Comparison of ENCODE assay signal across 8 mouse cellular contexts in genomic region chr5:30909300-30909659, GRCm38 (mm10). TPM values are rescaled to one million over a fixed set of nuclear protein-coding genes. Genes with fewer than 3 reads are reported as not detected.
DNase-seq lines count a peak whose midpoint lies in the region; ATAC-seq lines count a peak whose summit lies in the region.

No protein-coding gene starts in this region.

- H3K27ac ChIP-seq in hindbrain, embryonic 12.5 days = peak overlapping the region; percentile 88
- no peak overlapping the region for H3K27ac ChIP-seq in hindbrain, embryonic 13.5 days
- peak overlapping the region; percentile 98 for H3K27ac ChIP-seq in kidney, embryonic 16.5 days (ENCODE audit: low read length)
- H3K27ac ChIP-seq in neural tube, embryonic 15.5 days (replicated peaks) = peak overlapping the region; percentile 91

- H3K4me1 ChIP-seq in hindbrain, embryonic 12.5 days = peaks cover 54% of the 10 kb centered on the region
- H3K4me1 ChIP-seq in hindbrain, embryonic 13.5 days (replicated peaks) = peaks cover 66% of the 10 kb centered on the region
- H3K4me1 ChIP-seq in kidney, embryonic 16.5 days (ENCODE audit: insufficient read depth, low read length) = peaks cover 72% of the 10 kb centered on the region
- H3K4me1 ChIP-seq in neural tube, embryonic 15.5 days = peaks cover 48% of the 10 kb centered on the region

- WGBS in hindbrain, embryonic 12.5 days = 60% methylated on average over 7 of the region's 7 CpGs
- 58% methylated on average over 7 of the region's 7 CpGs for WGBS in hindbrain, embryonic 13.5 days
- WGBS in kidney, embryonic 16.5 days = 13% methylated on average over 7 of the region's 7 CpGs
- WGBS in neural tube, embryonic 15.5 days = 48% methylated on average over 7 of the region's 7 CpGs

- peak; percentile 75 for DNase-seq in heart, adult 9 months (ENCODE audit: low spot score in 2 of 2)
- DNase-seq in urinary bladder, postnatal 25 days (ENCODE audit: low spot score) = no peak
- DNase-seq in ovary, postnatal 14 days (ENCODE audit: low spot score) = no peak
- DNase-seq in ovary, postnatal 10 days (ENCODE audit: low spot score) = no peak

- H3K36me3 ChIP-seq in hindbrain, embryonic 12.5 days = peaks cover 20% of the 10 kb centered on the region
- peaks cover 19% of the 10 kb centered on the region for H3K36me3 ChIP-seq in hindbrain, embryonic 13.5 days
- H3K36me3 ChIP-seq in kidney, embryonic 16.5 days (ENCODE audit: insufficient read depth, low read length) = peaks cover 15% of the 10 kb centered on the region
- H3K36me3 ChIP-seq in neural tube, embryonic 15.5 days = peaks cover 11% of the 10 kb centered on the region

- H3K9ac ChIP-seq in hindbrain, embryonic 12.5 days = no peak overlapping the region
- no peak overlapping the region for H3K9ac ChIP-seq in hindbrain, embryonic 13.5 days
- peak overlapping the region; percentile 84 for H3K9ac ChIP-seq in kidney, embryonic 16.5 days (replicated peaks; ENCODE audit: low read length)
- no peak overlapping the region for H3K9ac ChIP-seq in neural tube, embryonic 15.5 days (replicated peaks)

- ATAC-seq in hindbrain, embryonic 12.5 days (ENCODE audit: low FRiP score) = no peak
- no peak for ATAC-seq in hindbrain, embryonic 13.5 days (ENCODE audit: low FRiP score)
- no peak for ATAC-seq in kidney, embryonic 16.5 days (ENCODE audit: low FRiP score, low TSS enrichment)
- no peak for ATAC-seq in neural tube, embryonic 15.5 days (ENCODE audit: low FRiP score)

- H3K9me3 ChIP-seq in hindbrain, embryonic 12.5 days (replicated peaks) = no peaks in the 10 kb centered on the region
- no peaks in the 10 kb centered on the region for H3K9me3 ChIP-seq in hindbrain, embryonic 13.5 days
- no peaks in the 10 kb centered on the region for H3K9me3 ChIP-seq in kidney, embryonic 16.5 days (ENCODE audit: low read length)
- no peaks in the 10 kb centered on the region for H3K9me3 ChIP-seq in neural tube, embryonic 15.5 days (replicated peaks)

- no peak overlapping the region for H3K4me3 ChIP-seq in hindbrain, embryonic 12.5 days
- no peak overlapping the region for H3K4me3 ChIP-seq in hindbrain, embryonic 13.5 days
- H3K4me3 ChIP-seq in kidney, embryonic 16.5 days (ENCODE audit: low read length) = no peak overlapping the region
- H3K4me3 ChIP-seq in neural tube, embryonic 15.5 days (replicated peaks) = no peak overlapping the region

- H3K4me2 ChIP-seq in hindbrain, embryonic 12.5 days (replicated peaks) = no peak overlapping the region; the same call in 1 of the 2 replicates
- H3K4me2 ChIP-seq in hindbrain, embryonic 13.5 days = no peak overlapping the region
- H3K4me2 ChIP-seq in kidney, embryonic 16.5 days (replicated peaks; ENCODE audit: low read depth, low read length) = peak overlapping the region; percentile 97
- H3K4me2 ChIP-seq in neural tube, embryonic 15.5 days = no peak overlapping the region

- no peaks in the 10 kb centered on the region for H3K27me3 ChIP-seq in hindbrain, embryonic 12.5 days
- peaks cover 3% of the 10 kb centered on the region; the same call in 1 of the 2 replicates for H3K27me3 ChIP-seq in hindbrain, embryonic 13.5 days
- no peaks in the 10 kb centered on the region for H3K27me3 ChIP-seq in kidney, embryonic 16.5 days (ENCODE audit: insufficient read depth, low read length)
- H3K27me3 ChIP-seq in neural tube, embryonic 15.5 days (replicated peaks) = no peaks in the 10 kb centered on the region

RNA-seq across cellular contexts. Expression of gene Ost4, which starts 1.7 kb away (rescaled TPM):
- polyA plus RNA-seq in hindbrain, embryonic 12.5 days (2016; fragmentation: Nextera tagmentation; extraction: Ambion mirVana) = 256 and 303 TPM in 2 replicates
- 272 and 289 TPM in 2 replicates for polyA plus RNA-seq in hindbrain, embryonic 13.5 days (2015; fragmentation: Nextera tagmentation; extraction: Ambion mirVana)
- 457 and 467 TPM in 2 replicates for polyA plus RNA-seq in kidney, embryonic 16.5 days (2015; fragmentation: Nextera tagmentation; extraction: Ambion mirVana)
- polyA plus RNA-seq in neural tube, embryonic 15.5 days (2015; fragmentation: Nextera tagmentation; extraction: Ambion mirVana) = 244 and 282 TPM in 2 replicates

RNA-seq across cellular contexts. Expression of gene Emilin1, which starts 3.9 kb away (rescaled TPM):
- 121 and 122 TPM in 2 replicates for polyA plus RNA-seq in hindbrain, embryonic 12.5 days (2016; fragmentation: Nextera tagmentation; extraction: Ambion mirVana)
- polyA plus RNA-seq in hindbrain, embryonic 13.5 days (2015; fragmentation: Nextera tagmentation; extraction: Ambion mirVana) = 23.6 and 30.2 TPM in 2 replicates
- polyA plus RNA-seq in kidney, embryonic 16.5 days (2015; fragmentation: Nextera tagmentation; extraction: Ambion mirVana) = 335 and 366 TPM in 2 replicates
- polyA plus RNA-seq in neural tube, embryonic 15.5 days (2015; fragmentation: Nextera tagmentation; extraction: Ambion mirVana) = 24.5 and 52.1 TPM in 2 replicates

RNA-seq across cellular contexts. Expression of gene Khk, which starts 12.0 kb away (rescaled TPM):
- 5.6 and 7.1 TPM in 2 replicates for polyA plus RNA-seq in hindbrain, embryonic 12.5 days (2016; fragmentation: Nextera tagmentation; extraction: Ambion mirVana)
- 8.7 and 9.1 TPM in 2 replicates for polyA plus RNA-seq in hindbrain, embryonic 13.5 days (2015; fragmentation: Nextera tagmentation; extraction: Ambion mirVana)
- 38.8 and 41.4 TPM in 2 replicates for polyA plus RNA-seq in kidney, embryonic 16.5 days (2015; fragmentation: Nextera tagmentation; extraction: Ambion mirVana)
- 12.7 and 17.0 TPM in 2 replicates for polyA plus RNA-seq in neural tube, embryonic 15.5 days (2015; fragmentation: Nextera tagmentation; extraction: Ambion mirVana)

RNA-seq across cellular contexts. Expression of gene Agbl5, which starts 20.8 kb away (rescaled TPM):
- polyA plus RNA-seq in hindbrain, embryonic 12.5 days (2016; fragmentation: Nextera tagmentation; extraction: Ambion mirVana) = 32.4 and 36.9 TPM in 2 replicates
- polyA plus RNA-seq in hindbrain, embryonic 13.5 days (2015; fragmentation: Nextera tagmentation; extraction: Ambion mirVana) = 23.6 and 24.8 TPM in 2 replicates
- 23.9 and 27.1 TPM in 2 replicates for polyA plus RNA-seq in kidney, embryonic 16.5 days (2015; fragmentation: Nextera tagmentation; extraction: Ambion mirVana)
- 18.9 and 21.1 TPM in 2 replicates for polyA plus RNA-seq in neural tube, embryonic 15.5 days (2015; fragmentation: Nextera tagmentation; extraction: Ambion mirVana)

RNA-seq across cellular contexts. Expression of gene Cgref1, which starts 36.1 kb away (rescaled TPM):
- 12.4 and 14.2 TPM in 2 replicates for polyA plus RNA-seq in hindbrain, embryonic 12.5 days (2016; fragmentation: Nextera tagmentation; extraction: Ambion mirVana)
- 30.3 and 34.1 TPM in 2 replicates for polyA plus RNA-seq in hindbrain, embryonic 13.5 days (2015; fragmentation: Nextera tagmentation; extraction: Ambion mirVana)
- polyA plus RNA-seq in kidney, embryonic 16.5 days (2015; fragmentation: Nextera tagmentation; extraction: Ambion mirVana) = 17.9 and 20.3 TPM in 2 replicates
- 68.9 and 80.2 TPM in 2 replicates for polyA plus RNA-seq in neural tube, embryonic 15.5 days (2015; fragmentation: Nextera tagmentation; extraction: Ambion mirVana)

Comparison
In these comparisons a context has a peak if more than half of its experiments do, and no peak if none do; other contexts are left out.
1. DNase-seq: peak in heart, adult 9 months (2 of 2); none in urinary bladder, postnatal 25 days (single experiment), ovary, postnatal 14 days (single experiment) and ovary, postnatal 10 days (single experiment).